Mouse (Mus musculus) G1E (cell line): ENCODE measurements around the gene Msh5.

Experiments
- CTCF ChIP-seq: IDR thresholded peaks from 2 replicates; pipeline ENCODE4 v1.5.1; 2012; ENCODE audit warnings: low read depth, low read length, inconsistent platforms, mixed read lengths
- GATA1 ChIP-seq: IDR thresholded peaks from 2 replicates; pipeline ENCODE4 v1.6.1; 2012; ENCODE audit warnings: borderline replicate concordance, low read length, inconsistent platforms, mixed read lengths
- POLR2AphosphoS5 ChIP-seq: IDR thresholded peaks from 2 replicates; pipeline ENCODE4 v1.6.1; 2012; ENCODE audit warnings: low read depth, low read length, inconsistent platforms; ENCODE audit not compliant: insufficient replicate concordance
- TAL1 ChIP-seq: conservative IDR thresholded peaks from 2 replicates; pipeline ENCODE4 v1.6.1; 2012; ENCODE audit warnings: low read depth, low read length, inconsistent platforms, mixed read lengths

DNA sequence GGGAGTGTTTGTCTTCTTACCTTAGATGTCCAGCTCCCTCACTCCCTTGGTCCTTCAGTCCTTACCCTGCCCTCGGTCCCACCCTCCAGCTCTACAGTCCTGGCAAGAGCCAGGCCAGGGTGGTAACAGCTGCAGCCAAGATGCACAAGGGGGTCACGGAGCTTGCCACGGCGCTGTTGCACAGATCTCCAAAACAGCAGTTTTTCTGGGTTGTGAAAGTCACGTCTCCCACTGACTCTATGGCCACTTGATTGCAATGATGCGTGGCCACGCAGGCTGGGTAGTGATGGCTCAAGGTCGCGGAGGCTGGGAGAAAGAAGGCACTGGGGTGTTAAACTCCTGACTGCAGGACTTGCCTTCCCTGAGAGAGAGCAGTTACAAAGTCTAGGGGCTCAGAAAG is 24.9 kb upstream of the Msh5 start:
- no peak for TF ChIP-seq CTCF
- no peak for TF ChIP-seq TAL1
- no peak for TF ChIP-seq GATA1
- no peak for TF ChIP-seq POLR2AphosphoS5
